Mouse (Mus musculus): ENCODE results near the gene Mcfd2. TPM values are rescaled to one million over a fixed set of nuclear protein-coding genes. Genes with fewer than 3 reads are reported as not detected.

The Mcfd2 gene
- total RNA-seq, 2 experiments from 2014 or later = 22.3 to 23.2 TPM

DNA sequence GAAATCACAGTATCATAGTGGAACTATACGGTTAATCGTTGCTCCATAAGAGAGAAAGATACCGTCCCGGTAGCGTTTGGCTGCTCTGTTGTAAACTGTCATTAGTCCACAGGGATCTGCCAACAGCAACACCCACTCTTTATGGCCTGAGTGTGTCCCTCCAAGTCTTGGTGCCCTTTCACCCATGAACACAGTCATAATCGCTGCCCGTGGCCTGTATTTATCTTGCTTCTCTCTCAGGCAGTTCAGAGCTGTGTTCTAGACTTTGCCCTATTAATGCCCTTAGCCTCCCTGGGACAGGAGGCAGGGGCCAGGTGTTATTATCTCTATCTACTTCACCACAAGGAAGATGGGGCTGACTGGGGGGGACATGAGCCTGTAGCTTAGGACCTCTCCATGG lies 25.3 kb upstream of the Mcfd2 start:
- intact Hi-C loops (cut with DNase I) = no loop called here
- no peak for DNase-seq

DNA sequence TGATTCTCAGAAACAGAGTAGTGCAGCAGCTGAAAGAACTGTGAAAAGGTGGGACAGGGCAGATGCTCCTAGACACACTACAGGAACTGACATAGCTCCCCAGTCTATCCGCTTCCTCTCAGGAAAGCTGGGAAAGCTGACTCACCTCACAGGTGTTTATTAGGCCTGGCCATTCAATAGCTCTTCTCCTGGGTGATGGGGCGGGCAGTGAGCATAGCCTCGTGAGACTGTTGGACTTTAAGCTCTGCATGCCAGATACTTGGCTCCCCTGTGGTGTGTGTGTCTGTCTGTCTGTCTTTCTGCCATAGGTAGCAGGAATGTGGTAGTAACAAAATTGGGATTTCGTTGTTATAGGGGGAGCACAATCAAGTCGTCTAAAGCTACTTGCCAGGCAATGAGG lies 23.6 kb upstream of the Mcfd2 start:
- intact Hi-C loops (cut with DNase I) = no loop called here
- no peak for DNase-seq

GRCm38 (mm10) chr17:87288131-87288530 lies 22.4 kb upstream of the Mcfd2 start:
- intact Hi-C loops (cut with DNase I) = no loop called here

DNA sequence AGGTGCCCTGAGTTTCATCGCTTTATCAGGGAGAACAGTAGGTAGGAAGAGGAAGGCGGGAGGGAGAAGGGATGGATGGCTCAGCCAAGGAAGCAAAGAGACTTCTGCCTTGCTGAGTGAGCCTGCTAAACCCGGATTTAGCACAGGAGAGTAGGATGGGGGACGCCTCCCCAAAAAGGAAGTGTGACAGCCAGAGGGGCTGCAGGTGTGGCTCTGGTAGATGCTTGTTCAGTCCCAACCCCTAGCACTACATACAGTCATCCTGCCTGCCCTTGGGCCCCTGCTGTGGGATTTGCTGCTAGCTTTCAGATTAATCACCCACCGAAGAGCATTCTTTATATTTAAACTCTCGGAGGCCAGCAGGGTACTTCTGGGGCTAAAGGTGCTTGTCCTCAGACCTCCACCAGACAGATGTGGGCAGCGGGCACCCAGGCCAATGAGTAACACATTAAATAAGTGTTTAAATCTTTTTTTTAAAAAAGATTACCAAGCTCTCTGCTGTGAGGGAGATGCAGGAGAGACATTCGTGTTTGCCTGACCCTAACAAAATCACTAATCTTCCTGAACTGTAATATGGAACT lies 21.6 kb upstream of the Mcfd2 start:
- intact Hi-C loops (cut with DNase I) = no loop called here
- DNase-seq = no peak

More at GRCm38 (mm10) chr17:87288131-87288530, 22.4 kb upstream of the Mcfd2 start:
- no peak for DNase-seq

GRCm38 (mm10) chr17:87286481-87287143 lies 20.9 kb upstream of the Mcfd2 start:
- intact Hi-C loops (cut with DNase I) = no loop called here
- DNase-seq = no peak

- DNase-seq = no peak
- intact Hi-C loops (cut with DNase I) = no loop called here
Measured at GRCm38 (mm10) chr17:87285731-87286465, 20.2 kb upstream of the Mcfd2 start.

- no peak for DNase-seq
- intact Hi-C loops (cut with DNase I) = no loop called here
Measured at GRCm38 (mm10) chr17:87284482-87285040, 18.8 kb upstream of the Mcfd2 start.

- no peak for DNase-seq
- intact Hi-C loops (cut with DNase I) = no loop called here
Measured at GRCm38 (mm10) chr17:87283755-87284481, 18.2 kb upstream of the Mcfd2 start.

GRCm38 (mm10) chr17:87283055-87283754 lies 17.5 kb upstream of the Mcfd2 start:
- intact Hi-C loops (cut with DNase I) = no loop called here
- peak; percentile 42 for DNase-seq

DNA sequence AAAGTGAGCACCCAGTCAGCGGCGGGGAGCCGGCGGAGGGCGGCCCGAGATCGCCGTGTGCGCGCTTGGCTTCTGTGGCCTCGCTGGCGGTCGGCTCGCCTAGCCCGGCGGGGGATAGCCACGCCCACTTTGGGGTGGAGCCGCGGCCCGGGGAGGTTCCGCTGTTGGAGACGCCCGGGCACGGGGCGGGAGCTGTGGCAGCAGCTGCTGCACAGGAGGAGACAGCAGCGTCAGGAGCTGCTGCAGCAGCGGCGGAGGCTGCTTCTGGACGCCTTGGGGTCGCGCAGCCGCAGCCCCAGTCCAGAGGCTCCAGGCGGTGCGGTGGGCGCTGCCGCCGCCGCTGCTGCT lies 16.9 kb upstream of the Mcfd2 start, which contains the start of gene Ttc7:
Gene Ttc7, plus strand, starts transcription at position 181 of the 348 bp plus-strand sequence.
- peak; percentile 92 for DNase-seq
- intact Hi-C loops (cut with DNase I) = no loop called here

GRCm38 (mm10) chr17:87282007-87282705 lies 16.4 kb upstream of the Mcfd2 start:
- intact Hi-C loops (cut with DNase I) = no loop called here
- DNase-seq = peak; percentile 57

GRCm38 (mm10) chr17:87275363-87276341 lies 9.9 kb upstream of the Mcfd2 start:
- no peak for DNase-seq
- intact Hi-C loops (cut with DNase I) = no loop called here

GRCm38 (mm10) chr17:87269454-87269853 lies 3.7 kb upstream of the Mcfd2 start:
- intact Hi-C loops (cut with DNase I) = no loop called here
- DNase-seq = no peak

DNA sequence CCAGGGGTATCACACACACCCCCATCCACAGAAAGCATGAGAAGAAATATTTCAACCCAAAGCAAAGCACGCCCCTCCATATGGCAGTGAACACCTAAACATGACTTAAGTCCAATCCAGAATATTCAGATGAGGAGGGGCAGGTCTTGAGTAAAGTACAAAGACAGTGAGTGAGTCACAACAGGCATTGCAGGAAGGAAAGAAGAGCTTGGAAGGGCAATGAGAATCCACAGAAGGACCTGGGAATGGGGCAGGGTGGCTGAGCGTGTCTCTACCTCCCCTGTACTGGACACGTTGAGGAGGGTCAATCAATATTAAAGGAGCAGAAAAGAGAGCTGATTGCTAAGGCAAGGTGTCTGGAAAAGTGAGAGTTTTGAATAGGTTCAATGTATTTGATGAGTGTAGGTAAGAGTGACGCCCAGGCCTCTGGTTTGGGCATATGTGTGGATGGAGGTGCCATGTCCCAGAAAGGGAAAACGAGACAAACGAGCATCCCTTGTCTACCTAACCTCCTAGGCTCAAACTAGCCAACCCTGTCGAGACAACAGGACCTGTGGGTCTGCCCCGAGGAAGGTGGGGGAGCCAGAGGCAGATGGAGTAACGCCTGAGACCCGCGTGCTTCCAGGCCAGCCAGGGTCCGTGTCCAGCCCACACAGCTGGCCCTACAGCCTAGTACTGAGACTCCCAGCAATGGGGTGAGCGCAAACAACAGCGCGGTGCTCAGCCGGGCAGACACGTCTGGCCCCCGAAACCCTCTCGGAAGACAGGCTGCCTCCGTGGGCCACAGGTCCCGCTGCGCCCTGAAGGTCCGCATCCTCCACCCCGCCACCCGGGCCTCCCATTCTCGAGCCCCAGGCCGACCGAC lies 576 bp downstream of the Mcfd2 start:
- intact Hi-C loops (cut with DNase I) = no loop called here
- DNase-seq = no peak

GRCm38 (mm10) chr17:87264054-87264830 lies 1.5 kb downstream of the Mcfd2 start:
- DNase-seq = no peak
- intact Hi-C loops (cut with DNase I) = no loop called here

DNA sequence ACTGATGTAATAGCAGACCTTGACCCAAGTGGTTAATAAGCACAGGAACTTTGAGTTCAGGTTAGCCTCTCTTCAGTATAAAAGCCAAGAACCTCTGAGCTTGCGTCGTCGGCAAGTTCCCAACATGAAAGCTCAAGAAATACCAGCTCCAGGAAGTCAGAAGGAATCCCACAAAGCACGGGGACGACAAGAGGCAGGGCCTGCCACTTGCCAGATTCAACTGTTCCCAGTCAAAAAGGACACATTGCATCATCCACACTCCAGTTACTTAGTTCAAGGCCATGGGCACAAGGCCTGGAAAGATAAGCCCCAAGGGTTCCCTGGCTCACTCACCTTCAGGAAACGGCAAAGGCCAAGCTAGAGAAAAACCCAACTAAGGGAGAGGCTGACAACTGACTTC lies 2.3 kb downstream of the Mcfd2 start:
- no peak for DNase-seq
- intact Hi-C loops (cut with DNase I) = no loop called here

DNA sequence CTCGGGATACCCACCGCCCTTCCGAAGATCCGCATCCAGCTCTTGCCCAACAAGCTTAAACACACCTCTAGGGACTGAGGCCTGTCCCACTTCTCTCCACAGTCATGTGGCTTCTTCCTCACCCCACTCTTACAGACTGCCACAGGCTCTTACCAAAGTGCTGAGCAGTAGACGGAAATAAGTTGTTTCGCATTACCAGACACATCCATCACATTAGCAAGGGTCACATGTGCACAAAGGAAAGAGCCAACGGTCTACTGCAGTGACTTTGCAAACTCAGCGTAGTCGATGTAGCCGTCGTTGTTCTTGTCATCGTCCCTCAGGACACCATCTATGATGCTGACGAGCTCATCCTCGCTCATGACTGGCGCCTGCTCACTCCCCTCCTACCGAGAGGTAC lies 10.1 kb downstream of the Mcfd2 start:
- intact Hi-C loops (cut with DNase I) = no loop called here
- no peak for DNase-seq

All from left cerebral cortex, postnatal 4 days (tissue).